Mouse (Mus musculus): Measurements from ENCODE around the gene Tada2b.

The Tada2b gene

GRCm38 (mm10) chr5:36440741-36441140 is 43.3 kb downstream of the Tada2b start:
- no peak for DNase-seq

GRCm38 (mm10) chr5:36436858-36437257 is 47.2 kb downstream of the Tada2b start:
- no peak for DNase-seq

- DNase-seq, result peak in 1 of 2 experiments; percentile 13
Observed at GRCm38 (mm10) chr5:36434398-36434967, 49.6 kb downstream of the Tada2b start.

GRCm38 (mm10) chr5:36431711-36432110 is 52.4 kb downstream of the Tada2b start:
- DNase-seq, result no peak

- DNase-seq, result no peak
Observed at GRCm38 (mm10) chr5:36429551-36429950, 54.5 kb downstream of the Tada2b start.

- DNase-seq, result no peak
Observed at GRCm38 (mm10) chr5:36427831-36428230, 56.3 kb downstream of the Tada2b start.

GRCm38 (mm10) chr5:36426404-36426803 is 57.7 kb downstream of the Tada2b start:
- no peak for DNase-seq

- no peak for DNase-seq
Observed at GRCm38 (mm10) chr5:36424676-36425075, 59.4 kb downstream of the Tada2b start.

Measured in B cell, adult 2 months (primary cell).